Mouse (Mus musculus) myocyte (in vitro differentiated cells): Measurements from ENCODE around the gene Itga1. TPM values are rescaled to one million over a fixed set of nuclear protein-coding genes. Genes with fewer than 3 reads are reported as not detected.

Source experiments
- H3K27me3 ChIP-seq: one replicate; pipeline ENCODE4 v1.6.1; 2011; ENCODE audit not compliant: control insufficient read depth, insufficient read depth, insufficient read length
- H3K36me3 ChIP-seq: one replicate; pipeline ENCODE4 v1.6.1; 2011; ENCODE audit not compliant: control insufficient read depth, insufficient read depth
- H3K4me2 ChIP-seq: one replicate; pipeline ENCODE4 v1.6.1; 2011; ENCODE audit warnings: low read depth, control low read depth
- H3K4me3 ChIP-seq: one replicate; pipeline ENCODE4 v1.5.1; 2011; ENCODE audit warnings: mild to moderate bottlenecking, control low read depth, moderate library complexity
- H3K79me2 ChIP-seq: one replicate; pipeline ENCODE4 v1.6.1; 2011; ENCODE audit not compliant: control insufficient read depth, insufficient read depth
- H3ac ChIP-seq: one replicate; pipeline ENCODE4 v1.6.1; 2011; ENCODE audit not compliant: control insufficient read depth, insufficient read length
- CEBPB ChIP-seq: IDR thresholded peaks from 2 replicates; pipeline ENCODE4 v1.6.1; 2011; ENCODE audit warnings: mild to moderate bottlenecking, moderate library complexity; ENCODE audit not compliant: poor library complexity, insufficient read depth, severe bottlenecking
- E2F4 ChIP-seq: IDR thresholded peaks from one replicate; pipeline ENCODE4 v1.6.1; 2011; ENCODE audit warnings: mild to moderate bottlenecking, control low read depth, moderate library complexity; ENCODE audit not compliant: insufficient read depth
- MAX ChIP-seq: IDR thresholded peaks from one replicate; pipeline ENCODE4 v1.6.1; 2011; ENCODE audit warnings: low read depth, mild to moderate bottlenecking, control low read depth
- MYOD1 ChIP-seq, 3 experiments: IDR thresholded peaks; one replicate each; pipeline ENCODE4 v1.6.1; 2011; ENCODE audit warnings: control low read depth in 2 of 3, low read depth in 2 of 3, mild to moderate bottlenecking in 2 of 3, moderate library complexity in 1 of 3; ENCODE audit not compliant: insufficient read length in 2 of 3, control insufficient read depth in 1 of 3
- MYOG ChIP-seq, 3 experiments: IDR thresholded peaks; one replicate each; pipeline ENCODE4 v1.6.1; 2011; ENCODE audit warnings: control low read depth in 2 of 3, low read depth in 2 of 3, mild to moderate bottlenecking in 2 of 3; ENCODE audit not compliant: insufficient read length in 2 of 3, control insufficient read depth in 1 of 3, insufficient read depth in 1 of 3
- POLR2A ChIP-seq: IDR thresholded peaks from one replicate; pipeline ENCODE4 v1.6.1; 2011; ENCODE audit warnings: low read depth, mild to moderate bottlenecking, control low read depth, moderate library complexity; ENCODE audit not compliant: insufficient read length
- POLR2AphosphoS2 ChIP-seq: IDR thresholded peaks from one replicate; pipeline ENCODE4 v1.6.1; 2011; ENCODE audit warnings: low read depth, control low read depth; ENCODE audit not compliant: insufficient read length
- REST ChIP-seq: IDR thresholded peaks from one replicate; pipeline ENCODE4 v1.6.1; 2011; ENCODE audit warnings: mild to moderate bottlenecking, control low read depth, moderate library complexity; ENCODE audit not compliant: insufficient read depth, insufficient read length
- SRF ChIP-seq: IDR thresholded peaks from one replicate; pipeline ENCODE4 v1.6.1; 2011; ENCODE audit warnings: low read depth; ENCODE audit not compliant: control insufficient read depth, insufficient read length
- TCF12 ChIP-seq: IDR thresholded peaks from one replicate; pipeline ENCODE4 v1.6.1; 2011; ENCODE audit warnings: mild to moderate bottlenecking, control low read depth; ENCODE audit not compliant: poor library complexity, insufficient read depth, severe bottlenecking
- TCF3 ChIP-seq: IDR thresholded peaks from one replicate; pipeline ENCODE4 v1.6.1; 2011; ENCODE audit warnings: low read depth, control low read depth; ENCODE audit not compliant: insufficient read length
- USF1 ChIP-seq: IDR thresholded peaks from one replicate; pipeline ENCODE4 v1.6.1; 2011; ENCODE audit warnings: low read depth, mild to moderate bottlenecking, control low read depth, moderate library complexity
- polyA plus RNA-seq: library from polyadenylated mRNA; unstranded; fragments of >200 nt; fragmentation: generic; extraction: Trizol; gene quantifications from one replicate; pipeline ENCODE4 v1.2.1, GENCODE M21; 2012; ENCODE audit warnings: missing spikeins

Itga1 gene
- polyA plus RNA-seq, 1 experiment: 0.11 TPM

DNA sequence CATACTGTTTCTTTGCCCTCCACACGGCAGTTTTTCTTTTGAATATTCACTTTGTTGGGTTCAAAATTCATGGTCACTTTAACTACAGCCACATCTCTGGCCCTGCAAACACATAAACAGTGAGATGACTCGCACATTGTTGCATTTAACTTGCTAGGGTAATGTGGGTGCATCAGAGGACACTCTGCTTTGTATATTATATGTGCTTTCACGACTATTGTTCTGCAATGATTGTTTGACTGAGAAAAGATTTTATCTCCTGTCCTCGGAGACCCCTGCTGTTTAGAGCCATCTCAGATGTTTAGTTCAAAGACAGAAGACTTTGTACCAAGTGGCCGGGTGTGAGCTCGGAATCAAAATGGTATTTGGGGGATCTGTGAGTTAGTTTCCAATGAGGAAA lies 114.1 kb downstream of the Itga1 start:
- Histone ChIP-seq H3K36me3 (no peaks in the 10 kb centered on the region), H3K27me3 (no peaks in the 10 kb centered on the region)
- no peak for TF ChIP-seq POLR2AphosphoS2
- no peak for TF ChIP-seq USF1
- no peak for TF ChIP-seq MYOD1 (IDR thresholded peaks at IDR 0.05; ENCODE audit: control insufficient read depth in 1 of 3, insufficient read length in 2 of 3, low read depth in 2 of 3)

GRCm38 (mm10) chr13:114987161-114987560 lies 114.6 kb downstream of the Itga1 start:
- H3K36me3 ChIP-seq: no peaks in the 10 kb centered on the region
- H3K4me3 ChIP-seq: no peak overlapping the region
- TF ChIP-seq MYOG (IDR thresholded peaks at IDR 0.05; ENCODE audit: control insufficient read depth in 1 of 3, insufficient read depth in 1 of 3, insufficient read length in 2 of 3, low read depth in 2 of 3) (no peak), POLR2AphosphoS2 (no peak), MYOD1 (IDR thresholded peaks at IDR 0.05; ENCODE audit: control insufficient read depth in 1 of 3, insufficient read length in 2 of 3, low read depth in 2 of 3) (no peak), E2F4 (no peak), TCF3 (no peak), REST (no peak), SRF (no peak), USF1 (no peak), TCF12 (no peak), CEBPB (no peak), MAX (no peak), POLR2A (no peak)
- no peak overlapping the region for H3ac ChIP-seq
- H3K4me2 ChIP-seq: no peak overlapping the region
- H3K79me2 ChIP-seq: no peaks in the 10 kb centered on the region
- H3K27me3 ChIP-seq: no peaks in the 10 kb centered on the region

More for the DNA sequence above, 114.1 kb downstream of the Itga1 start:
- no peak overlapping the region for H3K4me2 ChIP-seq
- H3K4me3 ChIP-seq: no peak overlapping the region
- H3K79me2 ChIP-seq: no peaks in the 10 kb centered on the region
- no peak overlapping the region for H3ac ChIP-seq

GRCm38 (mm10) chr13:114984658-114985057 lies 117.1 kb downstream of the Itga1 start:
- no peaks in the 10 kb centered on the region for H3K27me3 ChIP-seq
- H3K4me2 ChIP-seq: no peak overlapping the region
- H3K79me2 ChIP-seq: no peaks in the 10 kb centered on the region
- H3ac ChIP-seq: no peak overlapping the region
- H3K4me3 ChIP-seq: no peak overlapping the region
- TF ChIP-seq MYOG (IDR thresholded peaks at IDR 0.05; ENCODE audit: control insufficient read depth in 1 of 3, insufficient read depth in 1 of 3, insufficient read length in 2 of 3, low read depth in 2 of 3) (no peak), SRF (no peak), MAX (no peak), E2F4 (no peak), TCF3 (no peak), MYOD1 (IDR thresholded peaks at IDR 0.05; ENCODE audit: control insufficient read depth in 1 of 3, insufficient read length in 2 of 3, low read depth in 2 of 3) (no peak), TCF12 (no peak), POLR2AphosphoS2 (no peak), CEBPB (no peak)
- no peaks in the 10 kb centered on the region for H3K36me3 ChIP-seq

DNA sequence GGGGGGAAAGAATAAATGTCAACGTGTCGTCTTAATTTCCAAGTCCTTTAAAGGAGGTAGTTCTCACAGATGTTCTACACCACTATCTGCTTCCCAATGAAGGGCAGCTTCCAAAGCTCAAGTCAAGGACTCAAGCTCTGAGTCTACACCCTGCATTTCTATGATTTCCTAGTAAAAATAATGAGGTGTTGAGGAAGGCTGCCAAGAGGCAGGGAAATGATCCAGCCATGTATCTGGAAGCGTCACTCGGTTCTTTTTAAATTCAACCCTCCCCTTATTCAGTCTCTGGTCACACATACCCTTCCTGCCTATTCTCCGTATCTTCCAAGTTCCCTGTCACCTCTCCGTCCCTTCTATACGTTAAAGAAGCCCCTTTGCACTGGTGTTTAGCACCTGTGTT lies 118.6 kb downstream of the Itga1 start:
- H3K79me2 ChIP-seq: no peaks in the 10 kb centered on the region
- no peak for TF ChIP-seq SRF
- TF ChIP-seq MYOG (IDR thresholded peaks at IDR 0.05; ENCODE audit: control insufficient read depth in 1 of 3, insufficient read depth in 1 of 3, insufficient read length in 2 of 3, low read depth in 2 of 3): no peak
- TF ChIP-seq CEBPB: no peak
- TF ChIP-seq E2F4: no peak
- TF ChIP-seq POLR2A: no peak
- TF ChIP-seq USF1: no peak
- no peak for TF ChIP-seq TCF12
- TF ChIP-seq MYOD1 (IDR thresholded peaks at IDR 0.05; ENCODE audit: control insufficient read depth in 1 of 3, insufficient read length in 2 of 3, low read depth in 2 of 3): no peak
- no peak for TF ChIP-seq REST
- TF ChIP-seq POLR2AphosphoS2: no peak
- TF ChIP-seq TCF3: no peak
- no peak for TF ChIP-seq MAX
- H3K27me3 ChIP-seq: no peaks in the 10 kb centered on the region
- H3K36me3 ChIP-seq: no peaks in the 10 kb centered on the region
- H3ac ChIP-seq: no peak overlapping the region
- no peak overlapping the region for H3K4me3 ChIP-seq
- H3K4me2 ChIP-seq: no peak overlapping the region

DNA sequence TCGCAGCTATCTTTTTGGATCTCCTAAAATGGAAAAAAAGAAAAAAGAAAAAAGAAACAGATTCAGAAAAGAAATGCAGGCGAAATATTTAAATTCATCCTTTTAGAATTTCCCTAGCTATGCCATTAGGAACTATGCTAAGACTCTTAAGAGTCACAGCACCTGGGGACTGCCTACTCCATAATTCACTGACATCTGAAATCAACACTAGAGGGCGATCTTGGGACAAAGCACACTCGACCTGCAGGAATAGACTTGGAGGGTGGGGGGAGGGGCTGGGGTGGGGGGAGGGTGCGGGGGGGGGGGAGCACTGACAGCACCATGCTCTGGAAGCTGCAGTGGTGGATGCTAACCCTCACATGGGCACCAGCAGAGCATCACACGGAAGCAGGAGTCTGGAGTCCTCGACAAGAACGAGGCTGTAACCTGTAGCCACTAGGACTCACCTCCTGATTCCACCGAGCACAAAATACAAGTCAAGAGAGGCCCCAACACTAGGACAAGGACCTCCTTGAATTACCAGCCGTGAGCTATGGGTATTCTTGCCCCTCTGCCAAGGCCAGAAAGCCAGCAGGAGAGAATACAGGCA lies 120.8 kb downstream of the Itga1 start:
- Histone ChIP-seq H3ac (no peak overlapping the region), H3K4me3 (no peak overlapping the region), H3K27me3 (no peaks in the 10 kb centered on the region), H3K79me2 (no peaks in the 10 kb centered on the region), H3K36me3 (no peaks in the 10 kb centered on the region), H3K4me2 (no peak overlapping the region)
- no peak for TF ChIP-seq REST
- no peak for TF ChIP-seq MYOG (IDR thresholded peaks at IDR 0.05; ENCODE audit: control insufficient read depth in 1 of 3, insufficient read depth in 1 of 3, insufficient read length in 2 of 3, low read depth in 2 of 3)
- TF ChIP-seq CEBPB: no peak
